Mouse (Mus musculus) E14TG2a.4 (cell line): ENCODE results near the gene Akap2.

Experiments used
- CTCF ChIP-seq: conservative IDR thresholded peaks from 2 replicates; pipeline ENCODE4 v1.5.1; 2014; ENCODE audit warnings: low read length
- NANOG ChIP-seq: IDR thresholded peaks from 2 replicates; pipeline ENCODE4 v1.6.1; 2014; ENCODE audit warnings: borderline replicate concordance, low read length, mixed read lengths
- POU5F1 ChIP-seq: IDR thresholded peaks from 2 replicates; pipeline ENCODE4 v1.6.1; 2014; ENCODE audit warnings: low read length, borderline replicate concordance

DNA sequence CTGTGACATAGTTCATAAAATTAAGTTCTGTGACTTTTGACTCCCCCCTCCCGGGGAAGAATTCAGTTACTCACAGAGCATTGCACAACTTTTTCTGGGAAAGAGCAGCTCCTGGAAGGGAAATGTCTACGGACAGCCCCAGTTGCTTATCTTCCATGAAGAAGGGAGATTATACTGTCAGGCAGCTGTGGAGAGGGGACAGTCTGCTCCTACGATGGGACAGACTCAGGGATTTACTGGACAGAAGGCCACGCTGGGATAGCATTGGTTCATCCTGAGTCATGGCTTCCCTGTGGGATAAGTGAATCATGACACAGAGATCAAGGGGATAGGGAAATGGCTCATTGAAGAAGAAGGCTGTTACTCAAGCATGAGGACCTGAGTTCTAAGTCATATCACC is 121.9 kb downstream of the Akap2 start:
- no peak for TF ChIP-seq CTCF
- TF ChIP-seq NANOG, result no peak
- TF ChIP-seq POU5F1, result no peak
